Mouse (Mus musculus): ENCODE results near the gene Cfap52.

DNA sequence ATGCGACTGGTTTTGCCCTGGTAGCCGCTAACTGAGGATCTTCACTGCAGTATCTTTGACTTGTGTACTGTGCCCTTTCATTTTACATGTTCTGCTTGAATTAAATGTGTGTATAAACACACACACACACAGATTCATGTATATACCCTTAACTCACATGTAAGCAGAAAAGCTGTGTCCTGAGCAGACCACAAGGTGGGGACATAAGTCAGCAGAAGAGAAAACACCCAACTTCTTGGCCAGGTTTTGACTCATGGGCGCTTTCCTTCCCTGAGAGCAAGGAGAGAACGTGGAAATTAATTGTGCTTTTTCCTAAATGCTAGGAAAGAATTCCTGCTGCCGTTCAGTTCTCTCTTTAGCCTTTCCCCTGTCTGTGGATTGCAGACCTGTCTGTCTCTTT, 34.2 kb upstream of the Cfap52 start:
- TF ChIP-seq POLR2A (IDR thresholded peaks at IDR 0.05; ENCODE audit: control insufficient read depth, low read depth, low read length) (no peak), CTCF (IDR thresholded peaks at IDR 0.05; ENCODE audit: control insufficient read depth, insufficient read depth, insufficient replicate concordance, low read depth, low read length) (no peak)

Data from testis, adult 2 months (tissue).